Mouse (Mus musculus): ENCODE data around the gene Anks1.

DNA sequence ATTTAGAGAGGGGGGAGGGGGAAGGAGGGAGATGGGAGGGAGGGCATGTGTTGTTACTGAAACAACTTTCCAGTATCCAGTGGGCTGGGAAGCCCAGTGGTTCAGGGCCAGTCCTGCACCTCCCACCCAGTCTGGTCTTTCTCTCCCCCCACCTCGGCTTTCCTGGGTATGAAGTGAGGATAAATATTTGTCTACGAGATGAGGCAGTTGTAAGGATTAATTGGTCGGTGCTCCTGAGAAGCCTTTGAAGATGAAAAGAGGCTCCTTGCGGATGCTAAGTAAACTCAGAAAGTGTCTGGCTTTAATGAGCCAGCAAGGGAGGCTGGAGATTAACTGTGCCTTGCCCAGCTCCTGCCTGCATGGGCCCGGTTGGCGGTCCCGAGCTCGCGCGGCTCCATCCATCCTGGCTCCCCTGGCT lies 192.8 kb downstream of the Anks1 start:
- TF ChIP-seq CTCF (IDR thresholded peaks at IDR 0.05; ENCODE audit: control insufficient read depth, insufficient read depth, low read length) (no peak), POLR2A (IDR thresholded peaks at IDR 0.05; ENCODE audit: borderline replicate concordance, control insufficient read depth, low read depth, low read length) (no peak)
